30 mouse cellular contexts compared by ENCODE assay signal in the genomic region with DNA sequence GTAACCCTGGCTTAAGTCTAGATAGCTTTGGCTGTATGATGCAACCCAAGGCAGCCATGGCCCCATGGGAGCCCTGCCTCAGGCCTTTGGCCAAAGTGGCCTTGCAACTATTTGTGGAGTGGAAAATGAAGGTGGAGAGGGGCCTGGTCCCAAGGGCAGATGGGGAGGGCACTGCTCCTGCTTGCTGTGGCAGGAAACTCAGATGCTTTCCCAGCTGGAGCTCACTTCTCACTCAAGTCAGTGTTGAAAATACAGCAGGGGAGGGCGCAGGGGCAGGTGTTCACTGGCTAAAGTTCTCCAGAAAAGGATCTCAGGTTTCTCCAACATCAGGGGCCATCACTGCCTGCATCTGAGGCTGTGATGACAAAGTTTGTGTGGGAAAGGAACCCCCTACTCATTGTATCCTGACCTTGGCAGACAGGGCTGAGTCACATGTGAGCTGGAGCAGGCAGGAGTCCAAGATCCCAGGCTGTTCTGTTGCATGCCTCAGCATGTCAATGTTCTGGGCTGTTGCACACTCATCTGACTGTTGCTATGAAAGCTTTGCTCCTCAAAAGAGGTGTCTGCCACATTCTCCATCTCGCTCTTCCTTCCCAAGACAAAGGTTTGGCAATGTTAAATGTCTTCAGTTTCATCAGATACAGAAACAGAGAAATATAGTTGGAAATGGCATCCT. TPM values are rescaled to one million over a fixed set of nuclear protein-coding genes. Genes with fewer than 3 reads are reported as not detected.
DNase-seq lines count a peak whose midpoint lies in the region; ATAC-seq and TF ChIP-seq lines count a peak whose summit lies in the region.
"Not testable (repeated sequence)": the region's sequence is repeated elsewhere in the genome, so short reads cannot be mapped to it uniquely, and the experiment has no call there.
"Had no signal": no experiment of that assay in that cellular context is flagged by ENCODE, and none has a peak within 500 bp of the region (broad histone marks: within the 10 kb centered on the region; RNA-seq: fewer than 3 reads in every experiment).

Gene Olfr536, minus strand, starts transcription at position 51 of the 676 bp plus-strand sequence.

- H3K9me3 ChIP-seq in forebrain, embryonic 14.5 days (replicated peaks; ENCODE audit: control insufficient read depth, low read length); lung, embryonic 14.5 days (ENCODE audit: low read depth, low read length): not testable (repeated sequence)

- H3K9ac ChIP-seq in forebrain, embryonic 14.5 days (ENCODE audit: low read length); lung, embryonic 14.5 days: not testable (repeated sequence)

- not testable (repeated sequence) for TF ChIP-seq POLR2A in brain, embryonic 14.5 days (IDR thresholded peaks at IDR 0.05; ENCODE audit: borderline replicate concordance, extremely low read depth, insufficient read depth, insufficient read length, poor library complexity, severe bottlenecking); kidney, adult 2 months (IDR thresholded peaks at IDR 0.05; ENCODE audit: low read depth, low read length)

- H3K36me3 ChIP-seq in forebrain, embryonic 14.5 days (ENCODE audit: control insufficient read depth, insufficient read depth, low read length); kidney, adult 2 months (ENCODE audit: control insufficient read depth, insufficient read depth, low read length); lung, embryonic 14.5 days (ENCODE audit: insufficient read depth): not testable (repeated sequence)

- H3K27me3 ChIP-seq in forebrain, embryonic 14.5 days (replicated peaks; ENCODE audit: control insufficient read depth, insufficient read depth, low read length); kidney, adult 2 months (replicated peaks; ENCODE audit: control insufficient read depth, insufficient read depth, low read length); lung, embryonic 14.5 days (ENCODE audit: insufficient read depth, low read length): not testable (repeated sequence)

- not testable (repeated sequence) for TF ChIP-seq CTCF in brain, embryonic 14.5 days (IDR thresholded peaks at IDR 0.05; ENCODE audit: borderline replicate concordance, extremely low read depth, insufficient read depth, insufficient read length); kidney, adult 2 months (conservative IDR thresholded peaks at IDR 0.05; ENCODE audit: insufficient read depth, insufficient read length, low read depth, low read length); lung, embryonic 14.5 days (IDR thresholded peaks at IDR 0.05; ENCODE audit: low read depth)

- WGBS in forebrain, embryonic 14.5 days = 66% methylated on average over 2 of the region's 2 CpGs
- 54% methylated on average over 2 of the region's 2 CpGs for WGBS in kidney, adult 2 months
- WGBS in lung, embryonic 14.5 days = 49% methylated on average over 2 of the region's 2 CpGs

- H3K4me2 ChIP-seq in forebrain, embryonic 14.5 days (ENCODE audit: low read length); lung, embryonic 14.5 days: not testable (repeated sequence)

- not testable (repeated sequence) for H3K4me1 ChIP-seq in forebrain, embryonic 14.5 days (ENCODE audit: control insufficient read depth, insufficient read depth, low read length); kidney, adult 2 months (ENCODE audit: control insufficient read depth, insufficient read depth, low read length); lung, embryonic 14.5 days (ENCODE audit: insufficient read depth)

- not testable (repeated sequence) for H3K4me3 ChIP-seq in forebrain, embryonic 14.5 days (ENCODE audit: low read depth, low read length); kidney, adult 2 months (ENCODE audit: insufficient read depth, low read depth, low read length); lung, embryonic 14.5 days (ENCODE audit: low read depth, low read length)

- ATAC-seq in forebrain, embryonic 14.5 days = not testable (repeated sequence)
- peak; percentile 63; the same call in 1 of the 2 replicates for ATAC-seq in lung, embryonic 14.5 days (ENCODE audit: insufficient read depth)

- peak; percentile 22 for DNase-seq in Muller cell, postnatal 12 days (ENCODE audit: inconsistent ontology term)
- peak; percentile 18 for DNase-seq in brain, embryonic 14.5 days (ENCODE audit: low read depth)
- peak; percentile 1 for DNase-seq in forebrain, embryonic 14.5 days (ENCODE audit: low spot score)
- DNase-seq in kidney, adult 2 months = peak; percentile 12
- DNase-seq in layer of hippocampus, adult 11-12 months (ENCODE audit: low spot score) = peak; percentile 45
- peak; percentile 38 to 41 for DNase-seq in layer of hippocampus, postnatal 10 days (ENCODE audit: low spot score in 2 of 2)
- DNase-seq in lung, embryonic 14.5 days = peak; percentile 5
- peak; percentile 25 to 28 for DNase-seq in right cerebral cortex, postnatal 10 days (ENCODE audit: low spot score in 2 of 2)

- H3K27ac ChIP-seq in forebrain, embryonic 14.5 days (ENCODE audit: low read depth, low read length); kidney, adult 2 months (ENCODE audit: insufficient read depth, low read depth, low read length); lung, embryonic 14.5 days (ENCODE audit: low read depth): not testable (repeated sequence)

RNA-seq across cellular contexts. Expression of gene Olfr536, which starts in this region (rescaled TPM):
- not detected in 2 replicates for polyA plus RNA-seq in brain, embryonic 14.5 days (2012; rRNA removed)
- not detected in 2 replicates for polyA plus RNA-seq in forebrain, embryonic 14.5 days (2014; fragmentation: Nextera tagmentation; extraction: Ambion mirVana)
- polyA plus RNA-seq in kidney, adult 2 months (2012; rRNA removed) = not detected in 2 replicates
- not detected for total RNA-seq in layer of hippocampus, postnatal 10 days (2021)
- not detected in 2 replicates for polyA plus RNA-seq in lung, embryonic 14.5 days (2014; fragmentation: Nextera tagmentation; extraction: Ambion mirVana)
- total RNA-seq: adrenal gland, postnatal 25 days; CH12.LX; ES-E14; gastrocnemius, postnatal 10 days; heart, adult 8-10 months; heart, postnatal 10 days; hematopoietic stem cell, adult 5-6 weeks; layer of hippocampus, postnatal 25 days; neutrophil, adult 5-6 weeks had no signal
- polyA plus RNA-seq: C2C12; embryonic facial prominence, embryonic 12.5 days; forebrain, embryonic 10.5 days; forebrain, embryonic 16.5 days; heart, embryonic 13.5 days; hindbrain, embryonic 14.5 days; intestine, embryonic 14.5 days; limb, embryonic 11.5 days; liver, embryonic 14.5 days; lung, adult 2 months; midbrain, embryonic 15.5 days; neural tube, embryonic 11.5 days; stomach, embryonic 15.5 days had no signal

Comparison
In these comparisons a context has a peak if more than half of its experiments do, and no peak if none do; other contexts are left out.
1. Peak in DNase-seq in brain, embryonic 14.5 days; RNA of the gene not detected or under 1 TPM.
2. Peak in DNase-seq in forebrain, embryonic 14.5 days; RNA of the gene not detected or under 1 TPM.
3. Peak in DNase-seq in kidney, adult 2 months; RNA of the gene not detected or under 1 TPM.
4. Peak in DNase-seq in layer of hippocampus, postnatal 10 days; RNA of the gene not detected or under 1 TPM.
5. Peak in DNase-seq and ATAC-seq in lung, embryonic 14.5 days; RNA of the gene not detected or under 1 TPM.